Mouse (Mus musculus) embryonic facial prominence, embryonic 14.5 days (tissue): ENCODE measurements around the gene Aifm2. TPM values are rescaled to one million over a fixed set of nuclear protein-coding genes. Genes with fewer than 3 reads are reported as not detected.

Source experiments
- ATAC-seq: fragments of 200-750 bp; cut with Nextera tagmentation; 2 replicates; pipeline ENCODE4 v1.8.0; 2017; ENCODE audit warnings: low read depth, moderate number of reproducible peaks, moderate TSS enrichment
- DNase-seq: peaks from one replicate; pipeline ENCODE4 v3.0.0-alpha.2; 2015; ENCODE audit warnings: low spot score
- H3K27ac ChIP-seq: fragments of 300-500 bp; sonication (generic); replicated peaks from 2 replicates; pipeline ENCODE4 v1.5.1; 2014; ENCODE audit warnings: low read depth, mild to moderate bottlenecking, low read length, moderate library complexity
- H3K27me3 ChIP-seq: fragments of 300-500 bp; sonication (generic); replicated peaks from 2 replicates; pipeline ENCODE4 v1.6.1; 2014; ENCODE audit warnings: low read length; ENCODE audit not compliant: control insufficient read depth, insufficient read depth
- H3K36me3 ChIP-seq: fragments of 300-500 bp; sonication (generic); 2 replicates; pipeline ENCODE4 v1.6.1; 2014; ENCODE audit warnings: low read length, mixed read lengths; ENCODE audit not compliant: control insufficient read depth, insufficient read depth
- H3K4me1 ChIP-seq: fragments of 300-500 bp; sonication (generic); 2 replicates; pipeline ENCODE4 v1.6.1; 2014; ENCODE audit warnings: antibody characterized with exemption, low read length; ENCODE audit not compliant: control insufficient read depth, insufficient read depth
- H3K4me2 ChIP-seq: fragments of 300-500 bp; sonication (generic); 2 replicates; pipeline ENCODE4 v1.6.1; 2014; ENCODE audit warnings: low read depth, mild to moderate bottlenecking, low read length, moderate library complexity, mixed read lengths
- H3K4me3 ChIP-seq: fragments of 300-500 bp; sonication (generic); 2 replicates; pipeline ENCODE4 v1.5.1; 2014; ENCODE audit warnings: low read depth, mild to moderate bottlenecking, low read length
- H3K9ac ChIP-seq: fragments of 300-500 bp; sonication (generic); 2 replicates; pipeline ENCODE4 v1.6.1; 2014; ENCODE audit warnings: low read depth, mild to moderate bottlenecking, low read length, moderate library complexity, mixed read lengths
- H3K9me3 ChIP-seq: fragments of 300-500 bp; sonication (generic); 2 replicates; pipeline ENCODE4 v1.6.1; 2016; ENCODE audit warnings: low read length; ENCODE audit not compliant: control insufficient read depth
- whole genome bisulfite sequencing: fragments of 180-500 bp; shearing (Covaris S2); extraction: QIAGEN DNeasy Blood & Tissue Kit; methylation state at CpG from one replicate; pipeline ENCODE4 v1.1.7; 2014; 5-methylcytosine and 5-hydroxymethylcytosine counted together
- polyA plus RNA-seq: library from polyadenylated mRNA; unstranded; fragments of >200 nt; fragmentation: Nextera tagmentation; extraction: Ambion mirVana; gene quantifications from 2 replicates; pipeline ENCODE4 v1.2.1, GENCODE M21; 2014

Gene Aifm2
- 13.0 and 13.8 TPM in 2 replicates for polyA plus RNA-seq

DNA sequence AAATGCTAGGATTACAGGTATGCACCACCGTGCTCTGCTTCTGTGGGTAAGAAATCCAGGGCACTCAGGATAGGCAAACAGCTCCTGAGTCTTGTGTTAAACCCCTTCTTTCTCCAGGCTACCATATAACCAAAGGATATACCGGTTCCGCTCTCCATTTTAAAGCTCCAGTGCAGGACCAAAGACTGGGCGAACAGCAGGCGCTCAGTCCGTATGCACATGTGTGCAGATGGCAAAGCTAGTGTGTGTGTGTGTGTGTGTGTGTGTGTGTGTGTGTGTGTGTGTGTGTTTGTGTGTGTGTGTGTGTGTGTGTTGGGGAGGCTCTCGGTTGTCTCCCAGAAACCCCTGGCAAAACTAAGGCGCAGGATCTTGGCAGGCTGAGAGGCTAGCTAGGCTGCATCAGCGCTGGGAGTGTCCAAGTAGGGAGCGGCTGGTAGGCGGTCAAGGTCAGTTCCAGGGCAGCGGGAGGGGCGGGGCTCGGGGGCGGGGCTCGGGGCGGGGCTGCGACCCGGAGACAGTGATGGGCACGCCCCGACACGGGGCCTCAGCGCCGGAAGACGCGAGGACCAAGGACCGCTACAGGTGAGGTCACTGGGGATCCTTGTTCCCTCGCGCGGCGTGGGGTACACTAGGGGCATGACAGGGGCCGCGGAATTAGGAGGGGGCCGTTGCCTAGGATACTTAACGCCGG, at the start of gene Aifm2:
Gene Aifm2, plus strand, starts transcription at position 493 of the 691 bp plus-strand sequence.
- Histone ChIP-seq H3K27ac (no peak within 1 kb of the TSS), H3K4me3 (peak within 1 kb of the TSS; percentile 59), H3K4me1 (peaks cover 6% of the 10 kb centered on the region), H3K9me3 (no peaks in the 10 kb centered on the region), H3K9ac (peak within 1 kb of the TSS; percentile 66), H3K27me3 (no peaks in the 10 kb centered on the region), H3K36me3 (no peaks in the 10 kb centered on the region), H3K4me2 (peak within 1 kb of the TSS; percentile 92)
- ATAC-seq, result peak; percentile 91
- 17% methylated on average over 26 of the region's 36 CpGs for WGBS
- DNase-seq, result peak; percentile 90

DNA sequence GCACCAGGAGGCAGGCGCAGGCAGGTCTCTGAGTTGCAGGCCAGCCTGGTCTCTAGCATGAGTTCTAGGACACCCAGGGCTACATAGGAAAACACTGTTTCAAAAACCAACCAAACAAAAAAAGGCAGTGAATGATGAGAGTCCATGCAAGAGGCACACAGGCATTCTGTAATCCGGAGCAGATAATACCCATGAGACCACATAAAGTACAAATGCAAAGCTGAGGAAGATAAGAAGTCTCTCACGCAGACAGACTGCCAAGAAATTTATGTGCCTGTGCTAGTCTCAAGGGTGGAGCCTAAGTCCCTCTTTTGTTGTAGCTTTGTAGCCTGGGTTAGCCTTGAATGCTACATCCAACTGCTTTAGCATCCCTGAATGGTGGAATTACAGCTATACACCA, 49.4 kb upstream of the Aifm2 start:
- H3K27me3 ChIP-seq, result no peaks in the 10 kb centered on the region

DNA sequence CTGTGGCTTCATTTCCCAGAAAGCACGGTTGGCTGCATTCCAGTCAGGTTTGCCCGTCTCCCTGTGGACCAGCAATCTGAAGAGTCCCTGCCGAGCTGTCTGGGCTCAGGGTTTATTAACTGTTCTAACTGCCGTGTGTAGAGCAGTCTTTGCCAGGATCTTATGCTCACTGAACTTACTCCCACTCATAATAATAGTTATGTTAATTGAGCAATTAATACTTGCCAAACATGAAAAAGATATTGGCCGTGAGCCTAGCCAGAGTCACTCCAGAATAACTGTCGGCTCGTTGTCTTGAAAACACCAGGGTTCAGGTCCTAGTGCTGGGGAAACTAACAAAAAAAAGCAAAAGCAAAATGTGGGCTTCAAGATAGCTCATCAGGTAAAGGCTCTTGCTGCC, 45.8 kb upstream of the Aifm2 start:
- WGBS, result 85% methylated on average over 7 of the region's 7 CpGs
- H3K9ac ChIP-seq, result no peak overlapping the region
- H3K27me3 ChIP-seq, result no peaks in the 10 kb centered on the region
- DNase-seq (no peak), ATAC-seq (no peak)
- H3K27ac ChIP-seq, result no peak overlapping the region
- H3K4me2 ChIP-seq, result no peak overlapping the region
- no peaks in the 10 kb centered on the region for H3K9me3 ChIP-seq
- H3K36me3 ChIP-seq, result peaks cover 92% of the 10 kb centered on the region
- no peaks in the 10 kb centered on the region for H3K4me1 ChIP-seq
- H3K4me3 ChIP-seq, result no peak overlapping the region

More for the DNA sequence above, 49.4 kb upstream of the Aifm2 start:
- ATAC-seq (no peak), DNase-seq (no peak)
- Histone ChIP-seq H3K4me3 (no peak overlapping the region), H3K9me3 (no peaks in the 10 kb centered on the region), H3K27ac (no peak overlapping the region), H3K9ac (no peak overlapping the region), H3K36me3 (peaks cover 93% of the 10 kb centered on the region), H3K4me1 (no peaks in the 10 kb centered on the region), H3K4me2 (no peak overlapping the region)
- WGBS, result 93% methylated on average over 3 of the region's 3 CpGs

DNA sequence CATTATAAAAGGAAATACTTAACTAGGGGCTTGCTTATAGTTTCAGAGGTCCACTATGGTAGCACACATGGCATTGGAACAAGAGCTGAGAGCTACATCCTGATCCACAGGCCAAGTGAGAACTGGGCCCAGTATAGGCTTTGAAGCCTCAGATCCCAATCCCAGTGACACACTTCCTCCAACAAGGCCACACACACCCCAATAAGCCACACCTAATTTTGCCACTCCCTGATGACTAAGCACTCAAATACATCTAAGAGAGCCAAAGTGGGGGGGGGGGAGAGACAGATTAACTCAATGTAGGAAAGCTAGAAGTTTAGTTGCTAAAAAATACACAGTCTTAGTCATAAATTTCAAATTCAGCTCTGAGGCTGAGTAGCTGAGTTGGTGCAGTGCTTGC, 45.2 kb upstream of the Aifm2 start:
- no peak overlapping the region for H3K4me3 ChIP-seq
- H3K27ac ChIP-seq, result no peak overlapping the region
- H3K36me3 ChIP-seq, result peaks cover 92% of the 10 kb centered on the region
- no peaks in the 10 kb centered on the region for H3K4me1 ChIP-seq
- H3K27me3 ChIP-seq, result no peaks in the 10 kb centered on the region
- H3K9ac ChIP-seq, result no peak overlapping the region
- H3K4me2 ChIP-seq, result no peak overlapping the region
- DNase-seq, result no peak
- no peak for ATAC-seq
- no peaks in the 10 kb centered on the region for H3K9me3 ChIP-seq

DNA sequence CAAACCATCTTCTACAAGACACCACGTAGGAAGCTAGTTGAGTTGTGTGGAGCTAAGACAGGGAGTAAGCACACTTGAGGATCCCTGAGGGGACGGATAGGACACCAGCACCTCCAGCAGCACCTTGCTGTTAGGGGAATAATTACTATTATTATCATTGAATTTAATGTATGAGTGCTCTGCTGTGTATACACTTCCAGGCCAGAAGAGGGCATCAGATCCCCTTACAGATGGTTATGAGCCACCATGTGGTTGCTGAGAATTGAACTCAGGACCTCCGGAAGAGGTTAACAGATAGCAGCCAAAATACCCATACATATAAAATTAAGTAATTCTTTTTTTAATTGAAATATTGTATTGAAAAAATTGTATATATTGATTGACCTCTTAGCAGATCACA, 44.3 kb upstream of the Aifm2 start:
- H3K36me3 ChIP-seq, result peaks cover 90% of the 10 kb centered on the region
- DNase-seq, result no peak

DNA sequence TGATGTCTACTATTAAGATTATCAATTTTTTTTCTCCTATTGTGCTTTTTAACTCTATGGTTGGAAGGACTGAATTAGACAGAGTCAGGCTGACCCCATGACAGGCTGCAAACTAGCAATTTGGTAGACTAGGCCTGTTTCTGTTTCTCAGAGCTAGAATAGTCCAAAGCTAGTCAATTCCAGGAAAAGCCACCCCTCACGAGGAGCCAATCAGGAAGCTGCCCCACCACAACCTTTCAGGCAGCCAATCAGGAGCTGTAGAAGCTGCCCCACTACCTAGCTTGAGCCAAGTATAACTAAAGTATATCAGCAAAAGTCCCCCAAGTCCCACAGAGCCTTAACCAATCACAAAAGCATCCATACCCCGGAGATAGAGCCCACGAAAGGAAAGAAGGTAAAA, 39.1 kb upstream of the Aifm2 start:
- Histone ChIP-seq H3K27me3 (no peaks in the 10 kb centered on the region), H3K9ac (no peak overlapping the region), H3K9me3 (no peaks in the 10 kb centered on the region), H3K4me3 (no peak overlapping the region), H3K27ac (no peak overlapping the region), H3K36me3 (peaks cover 43% of the 10 kb centered on the region), H3K4me2 (no peak overlapping the region), H3K4me1 (no peaks in the 10 kb centered on the region)
- ATAC-seq (no peak), DNase-seq (no peak)
- WGBS, result 78% methylated on average over 3 of the region's 3 CpGs

More for the DNA sequence above, 44.3 kb upstream of the Aifm2 start:
- Histone ChIP-seq H3K4me2 (no peak overlapping the region), H3K9ac (no peak overlapping the region), H3K9me3 (no peaks in the 10 kb centered on the region), H3K27ac (no peak overlapping the region), H3K4me1 (no peaks in the 10 kb centered on the region), H3K27me3 (no peaks in the 10 kb centered on the region), H3K4me3 (no peak overlapping the region)
- no peak for ATAC-seq
- WGBS, result 87% methylated on average over 3 of the region's 3 CpGs

DNA sequence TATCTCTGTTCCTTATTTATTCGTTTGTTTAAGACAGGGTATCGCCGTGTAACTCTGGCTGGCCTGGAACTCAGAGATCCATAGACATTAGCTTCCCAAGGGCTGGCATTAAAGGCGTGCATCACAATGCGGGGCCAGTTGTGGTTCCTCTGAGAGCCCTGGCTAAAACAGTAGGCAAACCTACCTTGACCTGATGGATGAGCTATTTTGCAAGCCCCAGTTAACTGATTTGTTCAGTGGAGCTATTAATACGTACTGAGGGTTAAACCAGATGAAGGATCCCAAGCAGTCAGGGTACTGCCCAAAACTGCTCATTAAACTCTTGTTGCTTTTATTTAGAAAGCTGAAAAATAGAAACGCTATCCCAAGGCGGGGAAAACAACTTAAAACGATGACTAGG, 35.5 kb upstream of the Aifm2 start:
- H3K9me3 ChIP-seq, result no peaks in the 10 kb centered on the region
- H3K4me1 ChIP-seq, result peaks cover 11% of the 10 kb centered on the region; the same call in 1 of the 2 replicates
- 37% methylated on average over 9 of the region's 9 CpGs for WGBS
- H3K36me3 ChIP-seq, result peaks cover 12% of the 10 kb centered on the region
- H3K4me3 ChIP-seq, result peak overlapping the region; percentile 92
- peak overlapping the region; percentile 92 for H3K27ac ChIP-seq
- H3K4me2 ChIP-seq, result peak overlapping the region; percentile 72
- H3K27me3 ChIP-seq, result no peaks in the 10 kb centered on the region
- ATAC-seq (peak; percentile 1), DNase-seq (no peak)
- H3K9ac ChIP-seq, result peak overlapping the region; percentile 97

DNA sequence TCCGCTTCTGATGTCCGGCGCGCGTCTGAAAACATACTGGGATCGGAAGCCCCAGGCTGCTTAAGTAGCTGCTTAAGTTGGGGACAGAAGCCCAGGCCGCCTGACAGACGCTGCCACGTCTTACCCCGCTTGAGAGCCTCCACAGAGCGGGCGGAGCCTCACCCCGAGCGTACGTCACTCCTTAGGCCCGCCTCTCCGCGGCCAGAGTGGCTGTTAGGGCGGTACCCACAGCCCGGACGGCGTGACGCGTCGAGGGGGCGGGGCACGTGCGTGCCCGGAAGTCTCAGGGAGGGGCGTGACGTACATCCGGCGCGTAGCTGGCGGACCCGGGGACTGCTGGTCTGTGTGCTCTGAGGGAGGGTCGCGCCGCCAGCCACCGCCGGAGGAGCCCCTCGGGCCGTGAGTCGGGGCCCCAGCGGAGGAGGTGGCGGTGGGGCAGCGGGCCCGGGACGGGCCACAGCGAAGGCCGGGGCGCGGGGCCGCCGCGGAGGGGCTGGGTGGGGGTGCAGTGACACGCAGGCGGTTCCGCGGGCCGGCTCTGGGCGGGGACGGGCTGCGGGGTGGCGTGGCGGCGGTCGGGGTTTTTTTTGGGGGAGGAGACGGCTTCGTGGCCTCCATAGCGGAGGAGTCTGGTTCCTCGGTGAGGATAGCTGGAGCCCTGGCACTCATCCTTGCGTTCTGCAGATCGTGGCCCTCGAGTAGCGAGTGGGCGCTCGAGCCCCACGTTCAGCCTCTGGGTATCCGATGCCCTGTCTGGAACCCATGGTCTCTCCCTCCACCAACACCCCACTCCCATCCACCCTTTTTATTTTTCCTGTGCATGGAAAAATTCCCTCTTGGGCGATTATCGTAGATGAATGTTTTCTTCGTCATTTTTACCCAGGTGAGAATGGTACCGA, 34.8 kb upstream of the Aifm2 start, which contains the start of gene Sar1a:
Gene Sar1a, plus strand, starts transcription at position 285 of the 899 bp plus-strand sequence.
- DNase-seq, result peak; percentile 99

More for the DNA sequence above, 34.8 kb upstream of the Aifm2 start, which contains the start of gene Sar1a:
- H3K36me3 ChIP-seq, result peaks cover 12% of the 10 kb centered on the region
- peaks cover 11% of the 10 kb centered on the region; the same call in 1 of the 2 replicates for H3K4me1 ChIP-seq
- peak within 1 kb of the TSS; percentile 94 for H3K4me2 ChIP-seq
- peak within 1 kb of the TSS; percentile 92 for H3K4me3 ChIP-seq
- H3K9me3 ChIP-seq, result no peaks in the 10 kb centered on the region
- peak; percentile 100 for ATAC-seq
- no peaks in the 10 kb centered on the region for H3K27me3 ChIP-seq
- H3K27ac ChIP-seq, result peak within 1 kb of the TSS; percentile 92
- under 1% methylated on average over 44 of the region's 84 CpGs for WGBS
- H3K9ac ChIP-seq, result peak within 1 kb of the TSS; percentile 97
